Mouse (Mus musculus) ES-E14 (cell line): ENCODE results near the gene Sys1. TPM values are rescaled to one million over a fixed set of nuclear protein-coding genes. Genes with fewer than 3 reads are reported as not detected.

Experiments
- DNase-seq: peaks from one replicate; pipeline ENCODE4 v3.0.0-alpha.2; 2013; ENCODE audit warnings: low read depth, low spot score
- H3K27ac ChIP-seq: 2 replicates; pipeline ENCODE4 v1.5.1; 2012; ENCODE audit warnings: low read depth, mild to moderate bottlenecking, low read length, moderate library complexity, mixed read lengths; ENCODE audit not compliant: poor library complexity, insufficient read depth, severe bottlenecking
- H3K36me3 ChIP-seq: 2 replicates; pipeline ENCODE4 v1.6.1; 2012; ENCODE audit warnings: mild to moderate bottlenecking, low read length, moderate library complexity, mixed read lengths; ENCODE audit not compliant: control insufficient read depth, poor library complexity, insufficient read depth, severe bottlenecking
- H3K4me1 ChIP-seq, 2 experiments: fragments of 150-350 bp in 1 of 2; sonication (generic) in 1 of 2; 2 replicates each; pipeline ENCODE4 v1.6.1; 2012; ENCODE audit warnings: low read length in 2 of 2, mild to moderate bottlenecking in 1 of 2, mixed read lengths in 1 of 2; ENCODE audit not compliant: control insufficient read depth in 2 of 2, insufficient read depth in 2 of 2, poor library complexity in 1 of 2
- H3K4me3 ChIP-seq, 2 experiments: fragments of 150-350 bp in 1 of 2; sonication (generic) in 1 of 2; 2 replicates each; pipeline ENCODE4 v1.5.1; 2012; ENCODE audit warnings: low read length in 2 of 2, low read depth in 1 of 2, mild to moderate bottlenecking in 1 of 2, mixed read lengths in 1 of 2; ENCODE audit not compliant: insufficient read depth in 1 of 2, poor library complexity in 1 of 2, severe bottlenecking in 1 of 2
- H3K9ac ChIP-seq: 2 replicates; pipeline ENCODE4 v1.6.1; 2012; ENCODE audit warnings: low read depth, mild to moderate bottlenecking, low read length, mixed read lengths; ENCODE audit not compliant: poor library complexity, insufficient read depth, severe bottlenecking
- H3K9me3 ChIP-seq: fragments of 150-350 bp; sonication (generic); 2 replicates; pipeline ENCODE4 v1.6.1; 2012; ENCODE audit warnings: low read depth, mild to moderate bottlenecking, low read length; ENCODE audit not compliant: control insufficient read depth, insufficient read depth
- CHD2 ChIP-seq: IDR thresholded peaks from 2 replicates; pipeline ENCODE4 v1.6.1; 2014; ENCODE audit warnings: mild to moderate bottlenecking, low read depth, low read length, inconsistent platforms
- HCFC1 ChIP-seq: IDR thresholded peaks from 2 replicates; pipeline ENCODE4 v1.6.1; 2012; ENCODE audit warnings: low read length, inconsistent platforms, borderline replicate concordance; ENCODE audit not compliant: insufficient read depth
- MAFK ChIP-seq: IDR thresholded peaks from 2 replicates; pipeline ENCODE4 v1.6.1; 2014; ENCODE audit warnings: mild to moderate bottlenecking, low read depth, low read length, inconsistent platforms; ENCODE audit not compliant: insufficient read depth
- ZC3H11A ChIP-seq: IDR thresholded peaks from 2 replicates; pipeline ENCODE4 v1.6.1; 2012; ENCODE audit warnings: low read depth, mild to moderate bottlenecking, inconsistent platforms, low read length, borderline replicate concordance
- ZNF384 ChIP-seq: IDR thresholded peaks from 2 replicates; pipeline ENCODE4 v1.6.1; 2012; ENCODE audit warnings: low read depth, low read length, inconsistent platforms
- in situ Hi-C, 2 experiments: fragments of 600-800 bp; cut with MboI; formaldehyde crosslinking; loops; one replicate each; pipeline ENCODE4 v1.15.1; 2025; ENCODE audit warnings: low sequenced_read_pairs in 2 of 2, inconsistent platforms in 1 of 2; ENCODE audit not compliant: unreplicated experiment in 2 of 2
- total RNA-seq: library from RNA; depleted of rRNA; stranded (reverse); fragments of 300-350 nt; gene quantifications from 2 replicates; pipeline ENCODE4 v1.2.3, GENCODE M21; 2012; rRNA removed

The Sys1 gene
- 47.6 and 51.1 TPM in 2 replicates for total RNA-seq

DNA sequence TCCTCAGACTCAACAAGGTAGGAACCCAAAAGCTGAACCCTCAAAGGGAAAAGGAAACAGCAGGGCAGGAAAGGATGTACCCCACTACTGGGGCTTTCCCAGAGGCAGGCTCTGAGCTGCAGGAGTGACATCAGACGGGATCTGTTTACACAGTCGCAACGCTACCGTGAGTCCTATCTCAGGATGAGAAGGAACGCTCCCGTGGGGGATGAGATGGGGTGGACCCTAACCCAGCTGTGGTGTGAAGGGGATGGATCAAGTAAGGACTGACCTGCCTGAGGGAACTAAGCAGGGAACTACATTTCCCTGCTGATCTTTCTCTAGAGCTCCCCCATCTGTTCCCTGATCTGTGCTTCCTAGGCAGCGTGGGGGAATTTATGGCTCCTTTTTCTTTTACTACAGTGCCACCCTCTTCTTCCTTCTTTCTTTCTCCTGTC lies at the start of gene Sys1:
Gene Sys1 (plus strand): TSS at position 101 of the 437 bp plus-strand sequence.
- no peaks in the 10 kb centered on the region for H3K9me3 ChIP-seq
- no peak for DNase-seq
- H3K27ac ChIP-seq, result no peak within 1 kb of the TSS
- no peaks in the 10 kb centered on the region for H3K36me3 ChIP-seq
- peak within 1 kb of the TSS; percentile 46 to 51; a peak in 2 of 4 replicates for H3K4me3 ChIP-seq
- peaks cover 10 to 36% of the 10 kb centered on the region in 2 experiments for H3K4me1 ChIP-seq
- in situ Hi-C loops, result no loop called here
- TF ChIP-seq ZC3H11A, result no peak
- TF ChIP-seq ZNF384, result no peak
- TF ChIP-seq MAFK, result no peak
- no peak for TF ChIP-seq HCFC1
- TF ChIP-seq CHD2, result no peak
- H3K9ac ChIP-seq, result peak within 1 kb of the TSS; percentile 46

DNA sequence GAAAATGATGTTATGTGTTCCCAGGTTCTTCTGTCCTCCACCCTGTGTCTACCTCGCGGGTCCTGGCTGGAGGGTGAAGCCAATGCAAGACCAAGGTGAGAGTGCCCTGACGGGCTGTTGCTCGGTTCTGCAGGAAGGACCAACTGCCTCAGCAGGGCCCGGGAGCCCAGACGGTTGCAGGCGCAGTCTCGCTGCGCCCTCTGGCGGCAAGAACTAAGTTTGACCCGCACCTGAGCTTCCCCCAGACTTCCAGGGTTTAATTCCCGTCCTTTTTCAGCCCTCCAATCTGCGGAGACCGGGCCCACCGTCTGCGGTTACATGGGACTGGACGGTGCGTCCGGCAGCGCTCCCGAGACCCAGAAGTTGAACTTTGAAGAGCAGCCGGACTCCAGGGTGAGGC lies 49.1 kb upstream of the Sys1 start:
- in situ Hi-C loops, result no loop called here
- Histone ChIP-seq H3K27ac (no peak overlapping the region), H3K9ac (no peak overlapping the region), H3K36me3 (no peaks in the 10 kb centered on the region), H3K4me3 (peak overlapping the region; percentile 34 to 38; a peak in 1 of 4 replicates), H3K9me3 (no peaks in the 10 kb centered on the region), H3K4me1 (peaks cover 0 to 11% of the 10 kb centered on the region in 2 experiments; a peak in 1 of 4 replicates)
- no peak for DNase-seq
- TF ChIP-seq ZC3H11A (peak; percentile 38; the same call in 1 of the 2 replicates), MAFK (no peak)

DNA sequence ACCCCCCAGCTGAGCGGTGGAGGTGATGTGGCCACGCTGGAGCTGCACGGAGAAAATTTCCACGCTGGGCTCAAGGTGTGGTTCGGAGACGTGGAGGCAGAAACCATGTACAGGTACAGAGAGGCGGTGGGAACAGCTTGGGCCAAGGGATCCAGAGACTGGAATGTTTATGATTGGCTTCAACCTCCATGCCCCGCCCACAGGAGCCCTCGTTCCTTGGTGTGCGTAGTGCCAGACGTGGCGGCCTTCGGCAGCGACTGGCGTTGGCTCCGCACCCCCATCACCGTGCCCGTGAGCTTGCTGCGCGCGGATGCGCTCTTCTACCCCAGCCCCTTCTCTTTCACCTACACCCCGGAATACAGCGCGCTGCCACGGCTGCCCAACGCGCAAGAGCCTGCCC lies 42.6 kb upstream of the Sys1 start:
- in situ Hi-C loops, result no loop called here
- Histone ChIP-seq H3K4me1 (peaks cover 1 to 11% of the 10 kb centered on the region in 2 experiments; a peak in 1 of 4 replicates), H3K9me3 (no peaks in the 10 kb centered on the region), H3K4me3 (peak overlapping the region; percentile 48 to 54; a peak in 3 of 4 replicates), H3K27ac (no peak overlapping the region), H3K9ac (peak overlapping the region; percentile 45; the same call in 1 of the 2 replicates), H3K36me3 (no peaks in the 10 kb centered on the region)
- DNase-seq, result no peak
- TF ChIP-seq CHD2 (no peak), MAFK (no peak), ZNF384 (no peak), ZC3H11A (no peak), HCFC1 (no peak)

DNA sequence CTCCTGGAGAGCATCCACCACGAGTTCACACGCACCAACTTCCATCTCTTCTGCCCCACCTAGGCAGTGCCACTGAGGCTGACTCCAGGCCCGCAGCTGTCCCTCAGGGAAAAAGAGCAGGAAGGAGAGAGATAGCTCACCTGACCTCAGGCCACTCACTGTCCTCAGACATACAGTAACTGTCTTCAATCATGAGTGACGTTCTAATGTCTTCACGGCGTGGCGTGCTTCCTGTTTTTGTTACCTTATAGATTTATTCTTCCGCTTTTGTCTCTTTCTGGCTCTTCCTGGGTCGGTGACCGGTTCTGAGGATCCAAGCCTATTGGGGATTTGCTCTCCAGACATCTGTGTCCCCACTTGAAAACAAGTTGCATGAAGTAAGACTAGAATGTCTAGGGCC lies 42.2 kb upstream of the Sys1 start:
- Histone ChIP-seq H3K9ac (0 out of 2 replicates have a peak overlapping the region, but pooled peaks have one; percentile 9), H3K4me3 (peak overlapping the region; percentile 48 to 54; a peak in 3 of 4 replicates)
- in situ Hi-C loops, result no loop called here

More for the DNA sequence above, 42.2 kb upstream of the Sys1 start:
- no peak for TF ChIP-seq MAFK
- no peak for TF ChIP-seq HCFC1
- TF ChIP-seq ZC3H11A, result no peak
- TF ChIP-seq CHD2, result no peak
- TF ChIP-seq ZNF384, result no peak
- peaks cover 1 to 11% of the 10 kb centered on the region in 2 experiments; a peak in 1 of 4 replicates for H3K4me1 ChIP-seq
- no peaks in the 10 kb centered on the region for H3K36me3 ChIP-seq
- DNase-seq, result no peak
- no peaks in the 10 kb centered on the region for H3K9me3 ChIP-seq
- no peak overlapping the region for H3K27ac ChIP-seq
